Mouse (Mus musculus) midbrain, embryonic 14.5 days (tissue): ENCODE data around the gene Krtap15. TPM values are rescaled to one million over a fixed set of nuclear protein-coding genes. Genes with fewer than 3 reads are reported as not detected.

ENCODE experiments used
- ATAC-seq: fragments of 200-750 bp; cut with Nextera tagmentation; 2 replicates; pipeline ENCODE4 v1.8.0; 2017; ENCODE audit warnings: moderate number of reproducible peaks, moderate library complexity; ENCODE audit not compliant: low FRiP score, low TSS enrichment
- DNase-seq: peaks from one replicate; pipeline ENCODE4 v3.0.0-alpha.2; 2015
- H3K27ac ChIP-seq: fragments of 300-500 bp; sonication (generic); replicated peaks from 2 replicates; pipeline ENCODE4 v1.5.1; 2014; ENCODE audit warnings: mild to moderate bottlenecking, low read depth, low read length, moderate library complexity
- H3K27me3 ChIP-seq: fragments of 300-500 bp; sonication (generic); 2 replicates; pipeline ENCODE4 v1.6.1; 2014; ENCODE audit warnings: low read length, control low read depth, mixed read lengths; ENCODE audit not compliant: control insufficient read depth, insufficient read depth
- H3K36me3 ChIP-seq: fragments of 300-500 bp; sonication (generic); 2 replicates; pipeline ENCODE4 v1.6.1; 2014; ENCODE audit warnings: low read length, control low read depth; ENCODE audit not compliant: control insufficient read depth, insufficient read depth
- H3K4me1 ChIP-seq: fragments of 300-500 bp; sonication (generic); 2 replicates; pipeline ENCODE4 v1.6.1; 2014; ENCODE audit warnings: mild to moderate bottlenecking, antibody characterized with exemption, low read length, control low read depth; ENCODE audit not compliant: control insufficient read depth, insufficient read depth
- H3K4me2 ChIP-seq: fragments of 300-500 bp; sonication (generic); 2 replicates; pipeline ENCODE4 v1.6.1; 2014; ENCODE audit warnings: mild to moderate bottlenecking, low read length, moderate library complexity
- H3K4me3 ChIP-seq: fragments of 300-500 bp; sonication (generic); replicated peaks from 2 replicates; pipeline ENCODE4 v1.5.1; 2014; ENCODE audit warnings: low read depth, low read length
- H3K9ac ChIP-seq: fragments of 300-500 bp; sonication (generic); replicated peaks from 2 replicates; pipeline ENCODE4 v1.6.1; 2014; ENCODE audit warnings: mild to moderate bottlenecking, low read length, moderate library complexity
- H3K9me3 ChIP-seq: fragments of 300-500 bp; sonication (generic); 2 replicates; pipeline ENCODE4 v1.6.1; 2016; ENCODE audit warnings: low read length, control low read depth, mixed read lengths; ENCODE audit not compliant: control insufficient read depth
- WGBS: fragments of 180-500 bp; shearing (Covaris S2); extraction: QIAGEN DNeasy Blood & Tissue Kit; methylation state at CpG from one replicate; pipeline ENCODE4 v1.1.7; 2014; 5-methylcytosine and 5-hydroxymethylcytosine counted together
- polyA plus RNA-seq: library from polyadenylated mRNA; unstranded; fragments of >200 nt; fragmentation: Nextera tagmentation; extraction: Ambion mirVana; gene quantifications from 2 replicates; pipeline ENCODE4 v1.2.1, GENCODE M21; 2014

Krtap15 gene
- polyA plus RNA-seq, 1 experiment from 2014 or later: not detected

GRCm38 (mm10) chr16:88848558-88848957 is 28.5 kb downstream of the Krtap15 start:
- DNase-seq: no peak
- Histone ChIP-seq H3K36me3 (no peaks in the 10 kb centered on the region), H3K4me2 (no peak overlapping the region), H3K27me3 (no peaks in the 10 kb centered on the region), H3K4me3 (no peak overlapping the region), H3K9ac (no peak overlapping the region), H3K27ac (no peak overlapping the region), H3K4me1 (no peaks in the 10 kb centered on the region), H3K9me3 (no peaks in the 10 kb centered on the region)
- no peak for ATAC-seq
- 89% methylated on average over 4 of the region's 4 CpGs for WGBS

GRCm38 (mm10) chr16:88851450-88851849 is 31.4 kb downstream of the Krtap15 start:
- Histone ChIP-seq H3K4me2 (no peak overlapping the region), H3K27me3 (no peaks in the 10 kb centered on the region), H3K27ac (no peak overlapping the region), H3K9me3 (no peaks in the 10 kb centered on the region), H3K4me1 (no peaks in the 10 kb centered on the region), H3K9ac (no peak overlapping the region), H3K4me3 (no peak overlapping the region), H3K36me3 (no peaks in the 10 kb centered on the region)
- no peak for ATAC-seq
- WGBS: 15% methylated on average over 5 of the region's 5 CpGs
- peak; percentile 67 for DNase-seq

DNA sequence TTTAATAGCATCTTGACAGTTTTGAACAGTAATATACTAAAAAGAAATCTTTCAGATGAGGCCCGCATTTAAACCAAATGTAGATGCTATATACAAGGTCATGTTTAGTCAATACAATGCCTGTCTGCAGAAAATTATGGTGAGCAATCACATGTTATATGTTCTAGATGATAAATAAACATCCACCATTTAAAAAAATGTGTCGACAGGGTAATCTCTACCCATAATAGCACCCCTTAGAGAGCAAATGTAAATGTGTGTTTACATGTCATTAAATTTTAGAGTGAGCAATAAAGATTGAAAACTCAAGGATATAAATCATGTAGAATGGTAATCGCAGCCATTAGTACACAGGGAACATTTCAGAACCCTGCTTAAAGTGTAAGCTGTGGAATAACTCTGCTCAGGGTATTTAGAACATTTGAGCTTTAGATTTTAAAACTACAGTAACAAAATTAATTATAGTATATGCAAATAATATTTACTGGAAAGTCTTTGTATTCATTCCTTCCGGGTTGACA is 44.9 kb downstream of the Krtap15 start:
- no peak overlapping the region for H3K9ac ChIP-seq
- H3K9me3 ChIP-seq: no peaks in the 10 kb centered on the region
- no peak for DNase-seq
- ATAC-seq: no peak
- H3K4me2 ChIP-seq: no peak overlapping the region
- 92% methylated on average over 4 of the region's 4 CpGs for WGBS
- no peak overlapping the region for H3K27ac ChIP-seq
- H3K27me3 ChIP-seq: no peaks in the 10 kb centered on the region
- no peaks in the 10 kb centered on the region for H3K36me3 ChIP-seq
- H3K4me3 ChIP-seq: no peak overlapping the region
- no peaks in the 10 kb centered on the region for H3K4me1 ChIP-seq

DNA sequence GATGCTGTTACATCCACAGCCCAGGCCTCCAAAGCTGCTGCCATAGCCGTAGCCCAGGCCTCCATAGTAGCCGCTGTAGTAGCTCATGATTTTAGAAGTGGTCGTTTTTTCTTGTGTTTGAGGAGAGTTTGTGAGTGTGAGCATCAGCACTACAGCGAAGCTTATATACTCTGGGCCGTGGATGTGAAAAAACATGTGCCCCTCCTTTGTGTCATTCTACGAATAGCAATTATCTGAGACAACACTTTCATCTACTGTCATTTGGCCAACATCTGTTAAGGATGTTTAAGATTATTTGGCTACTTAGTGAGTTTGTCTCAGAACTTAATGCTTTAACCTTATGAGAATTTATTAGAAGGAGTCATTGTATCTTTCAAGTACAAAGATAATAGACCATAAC is 49.3 kb downstream of the Krtap15 start, which contains the start of gene Krtap19-1:
Gene Krtap19-1 (minus strand): TSS at position 101 of the 400 bp plus-strand sequence.
- no peak for ATAC-seq
- no peaks in the 10 kb centered on the region for H3K27me3 ChIP-seq
- DNase-seq: no peak
- H3K27ac ChIP-seq: no peak within 1 kb of the TSS
- WGBS: 90% methylated on average over 6 of the region's 6 CpGs
- no peak within 1 kb of the TSS for H3K9ac ChIP-seq
- no peak within 1 kb of the TSS for H3K4me3 ChIP-seq
- H3K4me1 ChIP-seq: no peaks in the 10 kb centered on the region
- H3K4me2 ChIP-seq: no peak within 1 kb of the TSS
- H3K36me3 ChIP-seq: no peaks in the 10 kb centered on the region
- no peaks in the 10 kb centered on the region for H3K9me3 ChIP-seq

GRCm38 (mm10) chr16:88874169-88874568 is 54.2 kb downstream of the Krtap15 start, which contains the start of gene Krtap19-2:
Gene Krtap19-2 (minus strand): TSS chr16:88874269.
- no peak within 1 kb of the TSS for H3K4me3 ChIP-seq
- H3K9ac ChIP-seq: no peak within 1 kb of the TSS
- no peaks in the 10 kb centered on the region for H3K9me3 ChIP-seq
- H3K27me3 ChIP-seq: no peaks in the 10 kb centered on the region
- no peak within 1 kb of the TSS for H3K4me2 ChIP-seq
- DNase-seq (no peak), ATAC-seq (no peak)
- over 99% methylated on average over 3 of the region's 3 CpGs for WGBS
- H3K36me3 ChIP-seq: no peaks in the 10 kb centered on the region
- no peaks in the 10 kb centered on the region for H3K4me1 ChIP-seq
- no peak within 1 kb of the TSS for H3K27ac ChIP-seq

- Histone ChIP-seq H3K4me2 (no peak within 1 kb of the TSS), H3K4me1 (no peaks in the 10 kb centered on the region), H3K9me3 (no peaks in the 10 kb centered on the region), H3K27ac (no peak within 1 kb of the TSS), H3K9ac (no peak within 1 kb of the TSS), H3K4me3 (no peak within 1 kb of the TSS), H3K36me3 (no peaks in the 10 kb centered on the region), H3K27me3 (no peaks in the 10 kb centered on the region)
- no peak for DNase-seq
- 94% methylated on average over 2 of the region's 2 CpGs for WGBS
- no peak for ATAC-seq
Observed at GRCm38 (mm10) chr16:88877938-88878337, 57.9 kb downstream of the Krtap15 start, which contains the start of gene Krtap19-3. Gene Krtap19-3 (minus strand): TSS chr16:88878038.

Other genes starting within 250 kb of the Krtap15 start
- not detected in 2 replicates for gene Krtap24-1, start 207.9 kb upstream of the Krtap15 start, polyA plus RNA-seq
- gene 2310079G19Rik, start 192.5 kb upstream of the Krtap15 start, polyA plus RNA-seq: not detected in 2 replicates
- gene Krtap26-1, start 172.4 kb upstream of the Krtap15 start, polyA plus RNA-seq: not detected in 2 replicates
- not detected in 2 replicates for gene Krtap27-1, start 148.5 kb upstream of the Krtap15 start, polyA plus RNA-seq
- not detected in 2 replicates for gene 2310061N02Rik, start 112.3 kb upstream of the Krtap15 start, polyA plus RNA-seq
- not detected in 2 replicates for gene Krtap13-1, start 91.4 kb upstream of the Krtap15 start, polyA plus RNA-seq
- not detected in 2 replicates for gene Krtap13, start 68.6 kb upstream of the Krtap15 start, polyA plus RNA-seq
- not detected in 2 replicates for gene 2310034C09Rik, start 61.4 kb upstream of the Krtap15 start, polyA plus RNA-seq
- gene 2310057N15Rik, start 46.0 kb upstream of the Krtap15 start, polyA plus RNA-seq: not detected in 2 replicates
- not detected in 2 replicates for gene Gm5965, start 42.3 kb upstream of the Krtap15 start, polyA plus RNA-seq
- not detected in 2 replicates for gene Gm20741, start 8.0 kb upstream of the Krtap15 start, polyA plus RNA-seq
- gene Krtap14, start 5.9 kb downstream of the Krtap15 start, polyA plus RNA-seq: not detected in 2 replicates
- gene Krtap19-1, start 49.2 kb downstream of the Krtap15 start, polyA plus RNA-seq: not detected in 2 replicates
- not detected in 2 replicates for gene Krtap19-2, start 54.1 kb downstream of the Krtap15 start, polyA plus RNA-seq
- gene Krtap19-3, start 57.8 kb downstream of the Krtap15 start, polyA plus RNA-seq: not detected in 2 replicates
- not detected in 2 replicates for gene Krtap19-4, start 64.9 kb downstream of the Krtap15 start, polyA plus RNA-seq
- gene Krtap19-5, start 76.2 kb downstream of the Krtap15 start, polyA plus RNA-seq: not detected in 2 replicates
- gene Krtap19-9b, start 112.0 kb downstream of the Krtap15 start, polyA plus RNA-seq: not detected in 2 replicates
- gene Krtap16-3, start 142.7 kb downstream of the Krtap15 start, polyA plus RNA-seq: not detected in 2 replicates
- gene Krtap22-2, start 190.5 kb downstream of the Krtap15 start, polyA plus RNA-seq: not detected in 2 replicates
- not detected in 2 replicates for gene Gm10229, start 195.1 kb downstream of the Krtap15 start, polyA plus RNA-seq
- gene Krtap6-1, start 211.5 kb downstream of the Krtap15 start, polyA plus RNA-seq: not detected in 2 replicates
- gene Gm10228, start 221.3 kb downstream of the Krtap15 start, polyA plus RNA-seq: not detected in 2 replicates
- not detected in 2 replicates for gene Krtap6-5, start 227.7 kb downstream of the Krtap15 start, polyA plus RNA-seq
- not detected in 2 replicates for gene 1110025L11Rik, start 243.8 kb downstream of the Krtap15 start, polyA plus RNA-seq